Mouse (Mus musculus): Measurements from ENCODE around the gene Arhgef17. TPM values are rescaled to one million over a fixed set of nuclear protein-coding genes. Genes with fewer than 3 reads are reported as not detected.

Gene Arhgef17
- polyA plus RNA-seq, 1 experiment = 11.1 TPM

DNA sequence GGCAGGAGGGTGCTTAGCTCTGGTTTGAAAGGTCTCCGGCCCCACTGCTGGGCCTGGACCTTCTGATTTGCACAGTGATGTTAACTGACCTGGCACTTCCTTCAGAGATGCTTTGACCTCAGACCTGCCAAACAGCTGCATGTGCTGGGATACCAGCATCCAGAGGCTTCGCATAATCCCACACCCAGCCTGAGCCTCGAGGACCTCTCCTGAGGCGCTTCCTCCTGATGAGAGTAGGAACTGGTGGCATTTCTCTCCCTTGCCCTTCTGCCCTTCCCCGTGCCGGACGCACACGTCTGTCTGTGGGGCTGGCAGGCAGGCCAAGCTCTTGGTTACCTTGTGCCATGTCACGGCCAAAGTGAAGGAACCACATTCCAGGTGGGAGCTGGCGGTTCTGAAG lies 95.2 kb downstream of the Arhgef17 start:
- Histone ChIP-seq H3K27me3 (ENCODE audit: control insufficient read depth, insufficient read depth, low read length) (no peaks in the 10 kb centered on the region), H3K4me3 (ENCODE audit: control insufficient read depth, insufficient read depth, low read length) (no peak overlapping the region), H3K36me3 (ENCODE audit: control insufficient read depth, insufficient read depth, low read length) (no peaks in the 10 kb centered on the region; the same call in 1 of the 2 replicates), H3K4me1 (replicated peaks; ENCODE audit: control insufficient read depth, insufficient read depth, low read length) (no peaks in the 10 kb centered on the region; the same call in 1 of the 2 replicates), H3K27ac (ENCODE audit: control insufficient read depth, insufficient read depth, low read length) (no peak overlapping the region)
- 97% methylated on average over 10 of the region's 10 CpGs for WGBS
- TF ChIP-seq POLR2A (IDR thresholded peaks at IDR 0.05; ENCODE audit: control insufficient read depth, extremely low read depth, insufficient read depth, low read length, poor library complexity) = no peak
- TF ChIP-seq CTCF (IDR thresholded peaks at IDR 0.05; ENCODE audit: borderline replicate concordance, control insufficient read depth, extremely low read depth, insufficient read depth, low read length, poor library complexity) = no peak
- no peak for DNase-seq

DNA sequence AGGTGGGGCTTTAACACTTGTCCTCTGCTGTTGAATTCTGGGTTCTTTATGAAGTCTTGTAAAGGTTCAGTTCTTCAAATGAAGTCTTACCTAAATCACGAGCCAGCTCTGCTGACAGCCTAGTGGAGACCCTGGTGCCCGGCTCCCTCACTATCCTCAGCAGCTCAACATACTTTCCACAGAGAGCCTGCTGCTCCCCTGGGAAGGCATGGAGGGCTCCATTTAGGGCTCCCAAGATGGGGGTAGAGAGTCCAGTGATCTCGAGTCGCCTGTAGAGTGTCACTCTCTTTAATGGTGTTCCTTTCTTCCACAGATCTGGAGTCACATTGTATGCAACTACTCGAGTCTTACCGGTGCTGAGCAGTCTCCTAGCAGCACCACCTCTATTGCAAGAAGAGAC lies 96.2 kb downstream of the Arhgef17 start:
- H3K27me3 ChIP-seq (ENCODE audit: control insufficient read depth, insufficient read depth, low read length) = no peaks in the 10 kb centered on the region
- 95% methylated on average over 6 of the region's 6 CpGs for WGBS
- H3K36me3 ChIP-seq (ENCODE audit: control insufficient read depth, insufficient read depth, low read length) = no peaks in the 10 kb centered on the region; the same call in 1 of the 2 replicates
- no peaks in the 10 kb centered on the region; the same call in 1 of the 2 replicates for H3K4me1 ChIP-seq (replicated peaks; ENCODE audit: control insufficient read depth, insufficient read depth, low read length)
- no peak for DNase-seq
- no peak overlapping the region for H3K27ac ChIP-seq (ENCODE audit: control insufficient read depth, insufficient read depth, low read length)
- TF ChIP-seq POLR2A (IDR thresholded peaks at IDR 0.05; ENCODE audit: control insufficient read depth, extremely low read depth, insufficient read depth, low read length, poor library complexity) (no peak), CTCF (IDR thresholded peaks at IDR 0.05; ENCODE audit: borderline replicate concordance, control insufficient read depth, extremely low read depth, insufficient read depth, low read length, poor library complexity) (no peak)
- no peak overlapping the region for H3K4me3 ChIP-seq (ENCODE audit: control insufficient read depth, insufficient read depth, low read length)

DNA sequence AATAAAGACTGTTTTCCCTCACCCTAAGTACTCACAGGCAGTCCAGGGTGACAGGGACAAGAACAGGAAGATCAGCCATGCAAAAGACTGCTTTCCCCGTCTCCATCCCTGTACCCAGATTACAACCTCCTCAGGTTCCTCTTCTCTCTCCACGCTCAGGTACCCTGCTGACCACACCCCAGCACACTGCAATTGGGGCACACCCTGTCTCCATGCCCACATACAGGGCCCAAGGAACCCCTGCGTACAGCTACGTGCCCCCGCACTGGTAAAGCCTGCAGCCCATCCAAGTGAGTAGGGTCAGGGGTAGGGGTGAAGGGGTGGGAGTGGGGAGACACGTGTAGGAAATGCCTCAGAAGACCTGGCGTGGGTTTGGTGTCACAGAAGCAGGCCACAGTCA lies 96.7 kb downstream of the Arhgef17 start:
- Histone ChIP-seq H3K36me3 (ENCODE audit: control insufficient read depth, insufficient read depth, low read length) (no peaks in the 10 kb centered on the region; the same call in 1 of the 2 replicates), H3K4me3 (ENCODE audit: control insufficient read depth, insufficient read depth, low read length) (no peak overlapping the region), H3K27ac (ENCODE audit: control insufficient read depth, insufficient read depth, low read length) (no peak overlapping the region), H3K27me3 (ENCODE audit: control insufficient read depth, insufficient read depth, low read length) (no peaks in the 10 kb centered on the region), H3K4me1 (replicated peaks; ENCODE audit: control insufficient read depth, insufficient read depth, low read length) (no peaks in the 10 kb centered on the region)
- no peak for TF ChIP-seq CTCF (IDR thresholded peaks at IDR 0.05; ENCODE audit: borderline replicate concordance, control insufficient read depth, extremely low read depth, insufficient read depth, low read length, poor library complexity)
- no peak for TF ChIP-seq POLR2A (IDR thresholded peaks at IDR 0.05; ENCODE audit: control insufficient read depth, extremely low read depth, insufficient read depth, low read length, poor library complexity)
- WGBS = 94% methylated on average over 7 of the region's 7 CpGs
- DNase-seq = no peak

DNA sequence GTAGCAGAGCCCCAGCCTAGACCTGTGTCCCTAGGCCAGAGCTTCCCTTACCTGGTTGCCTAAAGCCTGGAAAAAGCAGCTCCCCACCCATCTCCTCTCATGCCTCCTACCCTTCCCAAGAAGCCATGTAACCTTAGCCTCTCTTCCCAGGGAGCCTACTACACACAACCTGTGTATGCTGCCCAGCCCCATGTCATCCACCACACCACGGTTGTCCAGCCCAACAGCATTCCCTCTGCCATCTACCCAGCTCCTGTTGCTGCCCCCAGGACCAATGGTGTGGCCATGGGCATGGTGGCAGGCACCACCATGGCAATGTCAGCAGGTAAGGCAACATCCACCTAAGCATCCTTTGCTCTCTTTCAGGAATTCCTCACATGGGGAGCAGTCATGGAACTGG lies 98.0 kb downstream of the Arhgef17 start:
- no peak overlapping the region for H3K27ac ChIP-seq (ENCODE audit: control insufficient read depth, insufficient read depth, low read length)
- DNase-seq = no peak
- no peaks in the 10 kb centered on the region for H3K27me3 ChIP-seq (ENCODE audit: control insufficient read depth, insufficient read depth, low read length)
- no peak for TF ChIP-seq POLR2A (IDR thresholded peaks at IDR 0.05; ENCODE audit: control insufficient read depth, extremely low read depth, insufficient read depth, low read length, poor library complexity)
- TF ChIP-seq CTCF (IDR thresholded peaks at IDR 0.05; ENCODE audit: borderline replicate concordance, control insufficient read depth, extremely low read depth, insufficient read depth, low read length, poor library complexity) = no peak
- H3K4me1 ChIP-seq (replicated peaks; ENCODE audit: control insufficient read depth, insufficient read depth, low read length) = no peaks in the 10 kb centered on the region
- H3K36me3 ChIP-seq (ENCODE audit: control insufficient read depth, insufficient read depth, low read length) = no peaks in the 10 kb centered on the region; the same call in 1 of the 2 replicates
- 96% methylated on average over 1 of the region's 1 CpGs for WGBS
- no peak overlapping the region for H3K4me3 ChIP-seq (ENCODE audit: control insufficient read depth, insufficient read depth, low read length)

DNA sequence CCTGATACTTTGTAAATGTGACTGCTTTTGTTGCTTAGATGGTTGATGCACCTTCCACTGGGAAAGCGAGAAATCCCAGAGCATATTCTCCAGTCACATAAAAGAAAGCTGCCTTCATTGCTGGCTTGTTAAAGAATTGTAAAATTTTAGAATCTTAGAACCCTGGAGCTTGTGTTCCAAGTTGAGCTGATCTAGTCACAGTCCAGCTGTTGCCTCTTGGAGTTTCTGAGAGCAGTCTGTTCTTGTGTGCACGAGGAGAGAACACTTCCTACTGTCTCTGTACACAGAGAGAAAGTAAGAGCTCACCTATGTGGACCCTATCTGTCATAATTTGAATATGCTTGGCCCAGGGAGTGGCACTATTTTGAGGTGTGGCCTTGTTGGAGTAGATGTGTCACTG lies 103.4 kb downstream of the Arhgef17 start:
- Histone ChIP-seq H3K27me3 (ENCODE audit: control insufficient read depth, insufficient read depth, low read length) (no peaks in the 10 kb centered on the region), H3K27ac (ENCODE audit: control insufficient read depth, insufficient read depth, low read length) (no peak overlapping the region), H3K36me3 (ENCODE audit: control insufficient read depth, insufficient read depth, low read length) (no peaks in the 10 kb centered on the region), H3K4me3 (ENCODE audit: control insufficient read depth, insufficient read depth, low read length) (no peak overlapping the region), H3K4me1 (replicated peaks; ENCODE audit: control insufficient read depth, insufficient read depth, low read length) (no peaks in the 10 kb centered on the region)
- no peak for TF ChIP-seq POLR2A (IDR thresholded peaks at IDR 0.05; ENCODE audit: control insufficient read depth, extremely low read depth, insufficient read depth, low read length, poor library complexity)
- no peak for TF ChIP-seq CTCF (IDR thresholded peaks at IDR 0.05; ENCODE audit: borderline replicate concordance, control insufficient read depth, extremely low read depth, insufficient read depth, low read length, poor library complexity)
- no peak for DNase-seq
- WGBS = 94% methylated on average over 2 of the region's 2 CpGs

DNA sequence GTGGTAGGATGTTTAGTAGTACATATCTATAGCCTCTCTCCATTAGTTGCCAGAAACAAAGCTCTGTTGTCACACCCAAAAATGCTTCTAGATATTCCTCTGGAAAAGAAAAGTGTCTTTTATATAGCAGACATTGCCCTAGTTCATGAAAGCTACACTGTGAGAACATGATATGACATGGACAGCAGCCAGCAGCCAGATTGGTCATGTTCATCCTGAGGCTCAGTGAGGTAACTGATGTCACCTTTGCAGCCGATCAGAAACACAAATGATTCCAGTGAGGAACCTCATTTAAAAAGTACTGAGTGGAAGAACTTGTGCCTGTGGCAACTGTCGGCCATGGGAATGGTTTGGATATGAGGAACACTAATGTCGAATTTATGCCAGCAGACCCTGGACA lies 107.2 kb downstream of the Arhgef17 start:
- TF ChIP-seq POLR2A (IDR thresholded peaks at IDR 0.05; ENCODE audit: control insufficient read depth, extremely low read depth, insufficient read depth, low read length, poor library complexity) (no peak), CTCF (IDR thresholded peaks at IDR 0.05; ENCODE audit: borderline replicate concordance, control insufficient read depth, extremely low read depth, insufficient read depth, low read length, poor library complexity) (no peak)
- H3K4me3 ChIP-seq (ENCODE audit: control insufficient read depth, insufficient read depth, low read length) = no peak overlapping the region
- no peak overlapping the region for H3K27ac ChIP-seq (ENCODE audit: control insufficient read depth, insufficient read depth, low read length)
- H3K27me3 ChIP-seq (ENCODE audit: control insufficient read depth, insufficient read depth, low read length) = no peaks in the 10 kb centered on the region
- no peaks in the 10 kb centered on the region for H3K4me1 ChIP-seq (replicated peaks; ENCODE audit: control insufficient read depth, insufficient read depth, low read length)
- DNase-seq = no peak
- no peaks in the 10 kb centered on the region for H3K36me3 ChIP-seq (ENCODE audit: control insufficient read depth, insufficient read depth, low read length)
- 93% methylated on average over 3 of the region's 3 CpGs for WGBS

Other genes with a start within 250 kb of the Arhgef17 start
- gene Fam168a, start 225.5 kb downstream of the Arhgef17 start, polyA plus RNA-seq (2012; rRNA removed) = 144 and 178 TPM in 2 replicates
- gene Relt, start 68.7 kb downstream of the Arhgef17 start, polyA plus RNA-seq (2012; rRNA removed) = 77.5 and 82.0 TPM in 2 replicates
- gene P2ry6, start 42.5 kb upstream of the Arhgef17 start, polyA plus RNA-seq (2012; rRNA removed) = 27.1 and 36.0 TPM in 2 replicates
- 4.3 and 5.3 TPM in 2 replicates for gene P2ry2, start 80.8 kb upstream of the Arhgef17 start, polyA plus RNA-seq (2012; rRNA removed)
- 14.3 and 15.8 TPM in 2 replicates for gene Fchsd2, start 160.8 kb upstream of the Arhgef17 start, polyA plus RNA-seq (2012; rRNA removed)